Mouse (Mus musculus) neural tube, embryonic 13.5 days (tissue): ENCODE measurements around the gene Ankrd53. TPM values are rescaled to one million over a fixed set of nuclear protein-coding genes. Genes with fewer than 3 reads are reported as not detected.

Experiments used
- ATAC-seq: fragments of 200-750 bp; cut with Nextera tagmentation; 2 replicates; pipeline ENCODE4 v1.8.0; 2017; ENCODE audit warnings: low read depth, mild to moderate bottlenecking, moderate TSS enrichment, moderate library complexity
- H3K27ac ChIP-seq: fragments of 300-500 bp; sonication (generic); replicated peaks from 2 replicates; pipeline ENCODE4 v1.5.1; 2015; ENCODE audit warnings: moderate library complexity, mild to moderate bottlenecking, inconsistent platforms
- H3K27me3 ChIP-seq: fragments of 300-500 bp; sonication (generic); 2 replicates; pipeline ENCODE4 v1.6.1; 2015; ENCODE audit warnings: mild to moderate bottlenecking, inconsistent platforms
- H3K36me3 ChIP-seq: fragments of 300-500 bp; sonication (generic); 2 replicates; pipeline ENCODE4 v1.6.1; 2015; ENCODE audit warnings: mild to moderate bottlenecking, inconsistent platforms
- H3K4me1 ChIP-seq: fragments of 300-500 bp; sonication (generic); replicated peaks from 2 replicates; pipeline ENCODE4 v1.6.1; 2015; ENCODE audit warnings: inconsistent platforms
- H3K4me2 ChIP-seq: fragments of 300-500 bp; sonication (generic); 2 replicates; pipeline ENCODE4 v1.6.1; 2015; ENCODE audit warnings: inconsistent platforms, mild to moderate bottlenecking, moderate library complexity
- H3K4me3 ChIP-seq: fragments of 300-500 bp; sonication (generic); 2 replicates; pipeline ENCODE4 v1.5.1; 2015; ENCODE audit warnings: mild to moderate bottlenecking, inconsistent platforms
- H3K9ac ChIP-seq: fragments of 300-500 bp; sonication (generic); 2 replicates; pipeline ENCODE4 v1.6.1; 2015; ENCODE audit warnings: moderate library complexity, mild to moderate bottlenecking, inconsistent platforms
- H3K9me3 ChIP-seq: fragments of 300-500 bp; sonication (generic); 2 replicates; pipeline ENCODE4 v1.6.1; 2016; ENCODE audit warnings: inconsistent platforms
- WGBS: fragments of 180-500 bp; shearing (Covaris S2); methylation state at CpG from one replicate; pipeline ENCODE4 v1.1.7; 2015; 5-methylcytosine and 5-hydroxymethylcytosine counted together
- polyA plus RNA-seq: library from polyadenylated mRNA; unstranded; fragments of >200 nt; fragmentation: Nextera tagmentation; extraction: Ambion mirVana; gene quantifications from 2 replicates; pipeline ENCODE4 v1.2.1, GENCODE M21; 2015

Gene Ankrd53
- polyA plus RNA-seq, 1 experiment from 2014 or later: not detected

- H3K9me3 ChIP-seq: no peaks in the 10 kb centered on the region
- H3K9ac ChIP-seq: no peak overlapping the region
- 60% methylated on average over 3 of the region's 3 CpGs for WGBS
- H3K36me3 ChIP-seq: peaks cover 38% of the 10 kb centered on the region
- H3K27me3 ChIP-seq: no peaks in the 10 kb centered on the region
- ATAC-seq: no peak
- H3K4me2 ChIP-seq: peak overlapping the region; percentile 68; the same call in 1 of the 2 replicates
- H3K4me1 ChIP-seq: peaks cover 21% of the 10 kb centered on the region
- no peak overlapping the region for H3K4me3 ChIP-seq
- H3K27ac ChIP-seq: no peak overlapping the region
Measured at GRCm38 (mm10) chr6:83796686-83797085, 34.2 kb downstream of the Ankrd53 start.

- Histone ChIP-seq H3K9me3 (no peaks in the 10 kb centered on the region), H3K4me3 (no peak overlapping the region), H3K4me1 (no peaks in the 10 kb centered on the region), H3K36me3 (peaks cover 73% of the 10 kb centered on the region), H3K4me2 (no peak overlapping the region), H3K9ac (no peak overlapping the region), H3K27me3 (no peaks in the 10 kb centered on the region), H3K27ac (no peak overlapping the region)
- WGBS: 94% methylated on average over 5 of the region's 5 CpGs
- ATAC-seq: no peak
Measured at GRCm38 (mm10) chr6:83802033-83802432, 39.6 kb downstream of the Ankrd53 start.

- 90% methylated on average over 3 of the region's 3 CpGs for WGBS
Measured at GRCm38 (mm10) chr6:83802846-83803245, 40.4 kb downstream of the Ankrd53 start.

GRCm38 (mm10) chr6:83815801-83816200 lies 53.4 kb downstream of the Ankrd53 start:
- ATAC-seq: no peak
- Histone ChIP-seq H3K4me1 (no peaks in the 10 kb centered on the region), H3K36me3 (peaks cover 53% of the 10 kb centered on the region), H3K4me2 (no peak overlapping the region), H3K9ac (no peak overlapping the region), H3K9me3 (0 out of 2 replicates have a peak, but pooled peaks cover 12% of the 10 kb centered on the region), H3K27ac (no peak overlapping the region), H3K4me3 (no peak overlapping the region), H3K27me3 (no peaks in the 10 kb centered on the region)
- WGBS: 96% methylated on average over 3 of the region's 3 CpGs

More at GRCm38 (mm10) chr6:83802846-83803245, 40.4 kb downstream of the Ankrd53 start:
- no peak for ATAC-seq
- Histone ChIP-seq H3K4me1 (no peaks in the 10 kb centered on the region), H3K9me3 (no peaks in the 10 kb centered on the region), H3K27me3 (no peaks in the 10 kb centered on the region), H3K4me2 (no peak overlapping the region), H3K36me3 (peaks cover 78% of the 10 kb centered on the region), H3K27ac (no peak overlapping the region), H3K9ac (no peak overlapping the region), H3K4me3 (no peak overlapping the region)

Other genes starting within 250 kb of the Ankrd53 start
- 1.9 and 2.0 TPM in 2 replicates for gene Actg2, start 226.4 kb upstream of the Ankrd53 start, polyA plus RNA-seq
- 46.4 and 49.3 TPM in 2 replicates for gene Stambp, start 189.9 kb upstream of the Ankrd53 start, polyA plus RNA-seq
- not detected in 2 replicates for gene Clec4f, start 106.5 kb upstream of the Ankrd53 start, polyA plus RNA-seq
- gene Cd207, start 84.8 kb upstream of the Ankrd53 start, polyA plus RNA-seq: not detected in 2 replicates
- 0.15 TPM in 1 of 2 replicates, not detected in the other for gene Vax2, start 51.4 kb upstream of the Ankrd53 start, polyA plus RNA-seq
- gene Atp6v1b1, start 19.7 kb upstream of the Ankrd53 start, polyA plus RNA-seq: not detected in 2 replicates
- 66.4 and 66.7 TPM in 2 replicates for gene Tex261, start 13.2 kb downstream of the Ankrd53 start, polyA plus RNA-seq
- gene Nagk, start 32.3 kb downstream of the Ankrd53 start, polyA plus RNA-seq: 86.3 and 91.3 TPM in 2 replicates
- gene Paip2b, start 69.1 kb downstream of the Ankrd53 start, polyA plus RNA-seq: 23.2 and 23.9 TPM in 2 replicates
- gene Zfp638, start 104.5 kb downstream of the Ankrd53 start, polyA plus RNA-seq: 77.2 and 84.7 TPM in 2 replicates
- 5.6 and 6.4 TPM in 2 replicates for gene Dysf, start 245.9 kb downstream of the Ankrd53 start, polyA plus RNA-seq